Mouse (Mus musculus) lung, embryonic 15.5 days (tissue): Measurements from ENCODE around the gene Taf1a. TPM values are rescaled to one million over a fixed set of nuclear protein-coding genes. Genes with fewer than 3 reads are reported as not detected.
"Not testable (repeated sequence)": the region's sequence is repeated elsewhere in the genome, so short reads cannot be mapped to it uniquely, and the experiment has no call there.

Source experiments
- ATAC-seq: fragments of 200-750 bp; cut with Nextera tagmentation; 2 replicates; pipeline ENCODE4 v1.8.0; 2017; ENCODE audit warnings: moderate number of reproducible peaks, borderline replicate concordance; ENCODE audit not compliant: low FRiP score, low TSS enrichment; ENCODE audit errors: extremely low read depth
- H3K27ac ChIP-seq: fragments of 300-500 bp; sonication (generic); 2 replicates; pipeline ENCODE4 v1.5.1; 2015; ENCODE audit warnings: moderate library complexity, mild to moderate bottlenecking, inconsistent platforms
- H3K27me3 ChIP-seq: fragments of 300-500 bp; sonication (generic); 2 replicates; pipeline ENCODE4 v1.6.1; 2015; ENCODE audit warnings: inconsistent platforms
- H3K36me3 ChIP-seq: fragments of 300-500 bp; sonication (generic); 2 replicates; pipeline ENCODE4 v1.6.1; 2015; ENCODE audit warnings: inconsistent platforms
- H3K4me1 ChIP-seq: fragments of 300-500 bp; sonication (generic); 2 replicates; pipeline ENCODE4 v1.6.1; 2015; ENCODE audit warnings: inconsistent platforms
- H3K4me2 ChIP-seq: fragments of 300-500 bp; sonication (generic); 2 replicates; pipeline ENCODE4 v1.6.1; 2015; ENCODE audit warnings: inconsistent platforms, mild to moderate bottlenecking, moderate library complexity
- H3K4me3 ChIP-seq: fragments of 300-500 bp; sonication (generic); 2 replicates; pipeline ENCODE4 v1.5.1; 2015; ENCODE audit warnings: mild to moderate bottlenecking, inconsistent platforms
- H3K9ac ChIP-seq: fragments of 300-500 bp; sonication (generic); 2 replicates; pipeline ENCODE4 v1.6.1; 2015; ENCODE audit warnings: inconsistent platforms
- H3K9me3 ChIP-seq: fragments of 300-500 bp; sonication (generic); 2 replicates; pipeline ENCODE4 v1.6.1; 2016; ENCODE audit warnings: inconsistent platforms
- WGBS: fragments of 180-500 bp; shearing (Covaris S2); methylation state at CpG from one replicate; pipeline ENCODE4 v1.1.7; 2015; 5-methylcytosine and 5-hydroxymethylcytosine counted together
- polyA plus RNA-seq: library from polyadenylated mRNA; unstranded; fragments of >200 nt; fragmentation: Nextera tagmentation; extraction: Ambion mirVana; gene quantifications from 2 replicates; pipeline ENCODE4 v1.2.1, GENCODE M21; 2015

Taf1a gene
- polyA plus RNA-seq, 1 experiment from 2014 or later, result 21.0 TPM

- peak overlapping the region; percentile 67; the same call in 1 of the 2 replicates for H3K27ac ChIP-seq
- peak; percentile 79 for ATAC-seq
- H3K27me3 ChIP-seq, result no peaks in the 10 kb centered on the region
- peaks cover 16% of the 10 kb centered on the region; the same call in 1 of the 2 replicates for H3K36me3 ChIP-seq
- peak overlapping the region; percentile 80 for H3K4me3 ChIP-seq
- H3K4me2 ChIP-seq, result peak overlapping the region; percentile 80
- 1% methylated on average over 56 of the region's 56 CpGs for WGBS
- no peaks in the 10 kb centered on the region for H3K9me3 ChIP-seq
- peak overlapping the region; percentile 77 for H3K9ac ChIP-seq
- peaks cover 13% of the 10 kb centered on the region for H3K4me1 ChIP-seq
These were observed 20.0 kb upstream of the Taf1a start for GRCm38 (mm10) chr1:183368601-183369400.

- Histone ChIP-seq H3K9ac (peak within 1 kb of the TSS; percentile 77), H3K4me2 (peak within 1 kb of the TSS; percentile 80), H3K27ac (peak within 1 kb of the TSS; percentile 67; the same call in 1 of the 2 replicates), H3K9me3 (no peaks in the 10 kb centered on the region), H3K4me3 (peak within 1 kb of the TSS; percentile 80), H3K27me3 (no peaks in the 10 kb centered on the region), H3K36me3 (peaks cover 9% of the 10 kb centered on the region; the same call in 1 of the 2 replicates), H3K4me1 (peaks cover 13% of the 10 kb centered on the region)
- ATAC-seq, result peak; percentile 98
- WGBS, result under 1% methylated on average over 34 of the region's 51 CpGs
These were observed 19.3 kb upstream of the Taf1a start, which contains the start of gene Mia3 for GRCm38 (mm10) chr1:183369427-183370014. Mia3 (minus strand) TSS chr1:183369553.

DNA sequence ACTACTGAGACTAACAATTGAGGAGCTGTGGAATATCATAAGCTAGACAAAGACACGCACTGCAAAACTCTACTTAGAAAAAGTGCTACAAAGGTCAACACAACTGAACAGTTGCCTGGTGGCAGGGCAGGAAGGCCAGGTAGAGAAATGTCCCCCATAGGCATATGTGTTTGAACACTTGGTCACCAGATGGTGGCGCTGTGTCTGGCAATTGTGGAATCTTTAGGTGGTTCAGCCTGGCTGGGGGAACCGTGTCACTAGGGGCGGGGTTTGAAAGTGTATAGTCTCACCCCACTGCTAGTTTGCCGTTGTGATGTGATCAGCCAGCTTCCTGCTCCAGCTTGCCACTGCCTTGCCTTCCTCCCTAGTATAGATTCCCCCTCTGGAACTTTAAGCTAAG, 14.1 kb upstream of the Taf1a start:
- no peak overlapping the region for H3K4me3 ChIP-seq
- WGBS, result 75% methylated on average over 5 of the region's 5 CpGs
- no peak for ATAC-seq
- no peaks in the 10 kb centered on the region for H3K4me1 ChIP-seq
- no peak overlapping the region for H3K4me2 ChIP-seq
- H3K9ac ChIP-seq, result no peak overlapping the region
- no peak overlapping the region for H3K27ac ChIP-seq
- H3K36me3 ChIP-seq, result no peaks in the 10 kb centered on the region
- H3K27me3 ChIP-seq, result no peaks in the 10 kb centered on the region
- no peaks in the 10 kb centered on the region for H3K9me3 ChIP-seq

GRCm38 (mm10) chr1:183377045-183377444, 11.7 kb upstream of the Taf1a start:
- H3K9ac ChIP-seq, result no peak overlapping the region
- no peak overlapping the region for H3K4me3 ChIP-seq
- H3K4me1 ChIP-seq, result no peaks in the 10 kb centered on the region
- no peaks in the 10 kb centered on the region for H3K36me3 ChIP-seq
- WGBS, result 64% methylated on average over 4 of the region's 4 CpGs
- H3K27me3 ChIP-seq, result no peaks in the 10 kb centered on the region
- ATAC-seq, result no peak
- H3K9me3 ChIP-seq, result no peaks in the 10 kb centered on the region
- H3K27ac ChIP-seq, result no peak overlapping the region
- H3K4me2 ChIP-seq, result no peak overlapping the region

GRCm38 (mm10) chr1:183378321-183378941, 10.3 kb upstream of the Taf1a start:
- no peak for ATAC-seq
- Histone ChIP-seq H3K36me3 (no peaks in the 10 kb centered on the region), H3K4me2 (no peak overlapping the region), H3K27ac (no peak overlapping the region), H3K9ac (no peak overlapping the region), H3K4me3 (no peak overlapping the region), H3K4me1 (no peaks in the 10 kb centered on the region), H3K27me3 (peaks cover 5% of the 10 kb centered on the region; the same call in 1 of the 2 replicates), H3K9me3 (no peaks in the 10 kb centered on the region)
- 76% methylated on average over 10 of the region's 10 CpGs for WGBS

DNA sequence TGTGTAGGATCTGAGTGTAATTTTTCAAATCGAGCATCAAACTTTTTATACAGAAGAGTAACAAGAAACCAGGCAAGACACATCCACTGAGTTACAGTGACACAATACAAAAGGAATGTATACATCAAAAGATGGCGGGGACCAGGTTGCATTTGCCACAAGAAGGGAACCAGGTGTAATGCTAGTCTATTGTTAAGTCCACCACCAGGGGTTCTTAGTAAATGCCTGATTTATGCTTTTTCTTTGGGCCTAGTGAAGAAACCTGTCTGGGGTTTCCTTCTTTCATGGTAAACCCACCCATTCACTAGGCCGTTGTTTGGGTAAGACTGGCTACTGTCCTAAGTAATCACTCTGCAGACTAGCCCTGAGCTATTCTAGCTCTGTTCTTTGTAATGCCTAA, 9.4 kb upstream of the Taf1a start:
- not testable (repeated sequence) for H3K4me1 ChIP-seq, H3K4me2 ChIP-seq, H3K4me3 ChIP-seq, H3K9ac ChIP-seq, H3K27me3 ChIP-seq, H3K9me3 ChIP-seq, H3K36me3 ChIP-seq, ATAC-seq, H3K27ac ChIP-seq
- 70% methylated on average over 3 of the region's 3 CpGs for WGBS

DNA sequence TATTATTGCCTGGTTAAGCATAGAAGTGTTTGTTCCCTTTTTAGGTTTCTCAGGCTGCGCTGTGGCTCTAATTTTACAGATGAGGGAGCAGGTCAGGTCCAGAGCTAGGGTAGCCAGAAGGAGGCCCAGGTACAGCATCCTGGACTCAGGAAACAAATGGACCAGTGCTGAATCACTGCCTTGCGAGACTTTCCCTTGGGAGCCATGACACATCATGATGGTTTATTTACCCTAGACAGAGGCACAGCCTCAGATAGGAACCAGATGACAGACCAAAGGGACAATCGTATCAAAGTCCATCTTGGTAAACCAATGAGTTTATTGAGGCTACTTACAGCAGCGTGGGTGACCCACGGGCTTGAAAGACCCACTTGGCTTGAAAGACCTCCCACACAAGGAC, 7.0 kb upstream of the Taf1a start:
- Histone ChIP-seq H3K4me1 (no peaks in the 10 kb centered on the region), H3K27ac (no peak overlapping the region), H3K4me2 (no peak overlapping the region), H3K9ac (no peak overlapping the region), H3K27me3 (peaks cover 19% of the 10 kb centered on the region; the same call in 1 of the 2 replicates), H3K9me3 (no peaks in the 10 kb centered on the region), H3K36me3 (no peaks in the 10 kb centered on the region), H3K4me3 (no peak overlapping the region)
- WGBS, result 69% methylated on average over 5 of the region's 5 CpGs
- ATAC-seq, result no peak

- ATAC-seq, result no peak
- no peak overlapping the region for H3K4me2 ChIP-seq
- H3K36me3 ChIP-seq, result no peaks in the 10 kb centered on the region
- 85% methylated on average over 2 of the region's 2 CpGs for WGBS
- H3K9me3 ChIP-seq, result no peaks in the 10 kb centered on the region
- H3K27me3 ChIP-seq, result peaks cover 21% of the 10 kb centered on the region; the same call in 1 of the 2 replicates
- no peaks in the 10 kb centered on the region for H3K4me1 ChIP-seq
- no peak overlapping the region for H3K27ac ChIP-seq
- H3K9ac ChIP-seq, result no peak overlapping the region
- no peak overlapping the region for H3K4me3 ChIP-seq
These were observed 6.2 kb upstream of the Taf1a start for GRCm38 (mm10) chr1:183382621-183383020.

DNA sequence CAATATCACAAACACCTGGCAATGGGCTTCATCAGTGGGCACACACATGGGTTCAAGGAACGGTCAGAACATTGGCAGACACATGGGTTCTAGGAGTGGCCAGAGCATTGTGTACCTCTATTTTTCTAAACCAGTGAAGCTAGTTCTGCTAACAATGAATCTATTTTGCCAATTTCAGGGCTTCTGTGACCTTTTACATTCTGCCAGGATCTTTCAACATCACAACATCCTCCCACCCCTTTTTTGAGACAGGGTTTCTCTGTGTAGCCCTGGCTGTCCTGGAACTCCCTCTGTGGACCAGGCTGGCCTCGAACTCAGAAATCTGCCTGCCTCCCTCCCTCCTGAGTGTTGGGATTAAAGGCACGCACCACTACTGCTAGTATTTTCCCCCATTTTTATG, 1.4 kb upstream of the Taf1a start:
- H3K4me2 ChIP-seq, ATAC-seq, H3K27ac ChIP-seq, H3K9me3 ChIP-seq, H3K9ac ChIP-seq, H3K4me1 ChIP-seq, H3K4me3 ChIP-seq, H3K36me3 ChIP-seq: not testable (repeated sequence)
- peaks cover 21% of the 10 kb centered on the region; the same call in 1 of the 2 replicates for H3K27me3 ChIP-seq
- WGBS, result 90% methylated on average over 3 of the region's 3 CpGs

GRCm38 (mm10) chr1:183403396-183403795, 14.6 kb downstream of the Taf1a start:
- ATAC-seq, result no peak
- Histone ChIP-seq H3K36me3 (peaks cover 64% of the 10 kb centered on the region), H3K27me3 (no peaks in the 10 kb centered on the region), H3K27ac (no peak overlapping the region), H3K9me3 (no peaks in the 10 kb centered on the region), H3K4me2 (no peak overlapping the region), H3K4me1 (no peaks in the 10 kb centered on the region), H3K9ac (no peak overlapping the region), H3K4me3 (no peak overlapping the region)
- WGBS, result 90% methylated on average over 3 of the region's 3 CpGs

GRCm38 (mm10) chr1:183414081-183414727, 25.4 kb downstream of the Taf1a start:
- no peak overlapping the region for H3K9ac ChIP-seq
- H3K27ac ChIP-seq, result no peak overlapping the region
- WGBS, result 85% methylated on average over 15 of the region's 15 CpGs
- no peak overlapping the region for H3K4me2 ChIP-seq
- H3K4me1 ChIP-seq, result no peaks in the 10 kb centered on the region
- H3K4me3 ChIP-seq, result no peak overlapping the region
- H3K9me3 ChIP-seq, result no peaks in the 10 kb centered on the region
- no peak for ATAC-seq
- H3K36me3 ChIP-seq, result peaks cover 26% of the 10 kb centered on the region
- H3K27me3 ChIP-seq, result no peaks in the 10 kb centered on the region
